Mouse (Mus musculus) layer of hippocampus, adult 2 months (tissue): ENCODE measurements at regions not wholly inside any gene's neighbourhood (a gene's known extent, or its start where the extent isn't known, plus 50 kb on each side); places are given as distances from the start of the nearest gene placed in this dataset.
"Not testable (repeated sequence)": the region's sequence is repeated elsewhere in the genome, so short reads cannot be mapped to it uniquely, and the experiment has no call there.

Source experiments
- DNase-seq, 2 experiments: peaks; one replicate each; pipeline ENCODE4 v3.0.0; 2022; ENCODE audit warnings: low spot score in 2 of 2
- H3K27ac ChIP-seq: fragments of 200-600 bp; 2 replicates; pipeline ENCODE4 v1.8.1; 2022
- H3K4me3 ChIP-seq: fragments of 200-600 bp; 2 replicates; pipeline ENCODE4 v1.8.1; 2022; ENCODE audit warnings: mild to moderate bottlenecking
- CTCF ChIP-seq: fragments of 200-600 bp; conservative IDR thresholded peaks from 2 replicates; pipeline ENCODE4 v1.8.1; 2022; ENCODE audit warnings: antibody characterized with exemption, mild to moderate bottlenecking, moderate library complexity

DNA sequence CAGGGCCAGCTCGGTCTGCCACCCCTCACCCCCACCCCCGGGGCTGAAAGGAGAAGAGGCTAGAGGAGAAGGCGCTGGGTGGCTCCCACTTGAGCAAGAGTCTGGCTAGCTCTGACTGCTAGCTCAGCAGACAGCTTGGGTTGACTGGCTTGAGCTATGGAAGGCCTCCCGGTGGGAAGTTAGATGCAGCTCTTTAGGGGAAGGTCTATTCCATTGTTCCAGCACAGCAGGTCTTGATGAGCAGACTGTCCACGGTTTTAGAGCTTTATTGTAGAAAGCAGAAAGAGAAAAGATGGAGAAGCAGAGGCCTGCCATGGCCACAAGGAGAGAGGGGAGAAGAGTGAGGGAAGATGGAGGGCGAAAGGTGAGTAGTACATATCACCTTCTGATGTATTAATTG lies 190.9 kb upstream of the Col8a1 start:
- TF ChIP-seq CTCF, result no peak
- Histone ChIP-seq H3K27ac (no peak overlapping the region), H3K4me3 (no peak overlapping the region)
- DNase-seq, result no peak

DNA sequence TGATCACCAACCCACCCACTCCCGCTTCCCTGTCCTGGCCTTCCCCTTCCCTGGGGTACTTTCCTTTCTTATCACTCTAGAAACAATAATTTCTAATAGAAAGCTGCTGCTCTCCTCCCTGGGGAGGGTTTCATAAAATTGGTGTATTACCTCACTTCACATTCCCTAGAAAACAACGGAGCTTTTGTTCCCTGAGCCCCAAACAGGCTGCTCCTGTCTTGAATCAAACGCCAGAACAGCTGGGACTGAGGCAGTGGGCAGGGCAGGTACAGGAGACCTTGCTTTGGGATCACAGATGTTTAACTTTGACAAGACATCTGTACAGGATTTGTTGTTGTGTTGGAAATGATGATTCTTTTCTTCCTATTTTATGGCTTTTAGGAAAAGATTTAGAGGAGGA lies 192.8 kb upstream of the Col8a1 start:
- Histone ChIP-seq H3K27ac (no peak overlapping the region), H3K4me3 (no peak overlapping the region)
- no peak for DNase-seq
- no peak for TF ChIP-seq CTCF

DNA sequence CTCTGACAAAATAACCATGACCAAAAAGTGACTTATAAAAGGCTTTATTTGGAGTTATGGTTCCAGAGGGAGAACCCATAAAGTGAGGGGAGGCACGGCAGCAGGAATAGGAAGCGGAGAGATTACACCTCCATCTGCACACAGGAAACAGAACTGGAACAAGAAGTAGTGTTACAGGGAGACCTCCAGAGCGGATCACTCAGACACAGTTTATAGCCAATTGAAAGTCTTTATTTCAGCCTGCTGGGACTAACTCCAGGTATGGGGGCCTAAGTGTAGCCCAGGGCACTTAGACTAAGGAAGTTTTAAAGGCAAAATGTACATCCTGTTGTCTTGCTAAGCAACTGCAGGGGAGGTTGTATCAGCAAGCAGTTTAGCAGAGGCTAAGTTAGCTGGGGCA lies 195.1 kb upstream of the Col8a1 start:
- no peak overlapping the region for H3K4me3 ChIP-seq
- TF ChIP-seq CTCF, result no peak
- no peak overlapping the region for H3K27ac ChIP-seq
- no peak for DNase-seq

- Histone ChIP-seq H3K27ac (no peak overlapping the region), H3K4me3 (no peak overlapping the region)
- TF ChIP-seq CTCF, result no peak
- no peak for DNase-seq
Measured at GRCm38 (mm10) chr16:57970956-57971355, 216.4 kb upstream of the Col8a1 start.

DNA sequence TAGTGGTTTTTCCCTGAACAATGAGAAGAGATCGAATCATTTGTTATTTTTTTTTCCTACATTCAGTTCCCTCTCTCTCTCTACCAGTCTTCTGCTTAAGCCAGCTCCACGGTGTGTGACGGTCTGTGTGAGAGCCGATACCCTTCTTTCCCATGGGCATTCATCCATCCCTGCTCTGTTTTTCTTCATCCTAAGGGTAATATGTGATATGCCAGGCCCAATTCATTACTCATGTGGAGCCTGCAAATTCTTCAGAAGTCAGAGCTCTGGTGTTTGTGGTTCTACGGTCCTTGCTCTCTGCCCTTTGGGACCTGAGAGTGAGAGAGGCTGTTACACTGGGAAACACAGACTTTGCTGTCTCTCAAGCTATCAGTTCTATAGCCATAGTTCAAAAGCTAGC lies 229.6 kb upstream of the Col8a1 start:
- no peak for DNase-seq
- TF ChIP-seq CTCF, result no peak
- Histone ChIP-seq H3K27ac (no peak overlapping the region), H3K4me3 (no peak overlapping the region)

- Histone ChIP-seq H3K27ac (no peak overlapping the region), H3K4me3 (no peak overlapping the region)
- DNase-seq, result peak; percentile 11 to 34
- TF ChIP-seq CTCF, result no peak
Measured at GRCm38 (mm10) chr16:58005740-58006139, 251.2 kb upstream of the Col8a1 start.

GRCm38 (mm10) chr16:58013557-58013956 lies 259.0 kb upstream of the Col8a1 start:
- no peak for DNase-seq
- no peak for TF ChIP-seq CTCF
- no peak overlapping the region for H3K27ac ChIP-seq
- no peak overlapping the region for H3K4me3 ChIP-seq

- H3K27ac ChIP-seq, result no peak overlapping the region
- no peak overlapping the region for H3K4me3 ChIP-seq
- no peak for TF ChIP-seq CTCF
- no peak for DNase-seq
Measured at GRCm38 (mm10) chr16:58027525-58027924, 273.0 kb upstream of the Col8a1 start.

GRCm38 (mm10) chr16:58028541-58028940 lies 274.0 kb upstream of the Col8a1 start:
- H3K27ac ChIP-seq, H3K4me3 ChIP-seq, DNase-seq: not testable (repeated sequence)

GRCm38 (mm10) chr16:58029674-58030073 lies 275.1 kb upstream of the Col8a1 start:
- Histone ChIP-seq H3K27ac (no peak overlapping the region), H3K4me3 (no peak overlapping the region)
- no peak for TF ChIP-seq CTCF
- DNase-seq, result no peak

DNA sequence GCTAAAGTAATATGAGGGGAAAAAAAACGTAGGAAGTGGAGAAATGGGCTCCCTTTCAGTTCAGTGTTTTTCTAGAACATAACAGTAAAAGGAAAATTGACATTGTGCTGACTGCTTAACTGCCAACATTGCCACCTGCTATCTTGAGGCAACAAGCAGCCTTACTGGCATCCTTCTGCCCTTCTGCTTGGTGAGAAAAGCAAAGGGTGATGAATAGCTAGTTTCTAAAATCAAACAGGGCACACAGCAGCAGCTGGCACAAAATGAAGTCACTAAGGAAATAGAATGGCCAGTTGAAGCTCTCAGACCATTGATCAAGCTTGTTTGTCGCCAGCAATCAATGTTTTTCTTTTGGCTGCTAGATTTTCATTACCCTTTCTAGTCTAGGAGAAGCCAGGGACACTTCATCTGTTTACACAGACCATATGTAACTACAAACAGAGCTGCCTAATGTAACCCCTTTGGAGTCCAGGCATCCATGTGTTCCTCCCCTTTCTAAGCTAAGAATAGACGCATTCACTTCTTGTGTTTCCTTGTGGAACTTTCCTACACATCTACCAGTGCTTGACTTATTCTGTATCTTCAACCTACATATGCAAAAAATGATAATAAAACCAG lies 314.2 kb upstream of the Col8a1 start:
- no peak for TF ChIP-seq CTCF
- no peak overlapping the region for H3K27ac ChIP-seq

DNA sequence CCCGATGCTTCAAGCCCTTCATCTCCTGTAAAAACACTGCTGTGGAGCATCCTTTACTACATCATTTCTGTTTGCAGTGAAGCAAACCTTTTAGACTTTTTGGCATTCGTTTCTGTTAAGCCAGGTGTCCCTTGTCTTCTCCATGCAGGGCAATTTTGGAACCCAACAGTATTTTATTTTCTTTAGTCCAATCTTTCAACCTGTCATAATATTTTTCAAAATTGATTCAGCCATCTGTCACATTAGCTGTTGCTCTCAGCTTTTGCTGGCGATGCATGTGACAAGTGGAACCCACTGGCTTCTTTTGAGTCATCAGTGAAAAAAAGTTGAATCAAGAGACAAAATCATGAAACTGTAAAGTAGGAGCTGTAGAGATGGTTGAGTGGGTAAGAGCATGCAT lies 317.9 kb upstream of the Col8a1 start:
- TF ChIP-seq CTCF, result no peak
- H3K4me3 ChIP-seq, result no peak overlapping the region
- no peak overlapping the region for H3K27ac ChIP-seq
- no peak for DNase-seq

More for the DNA sequence above, 314.2 kb upstream of the Col8a1 start:
- DNase-seq, result no peak
- H3K4me3 ChIP-seq, result no peak overlapping the region

DNA sequence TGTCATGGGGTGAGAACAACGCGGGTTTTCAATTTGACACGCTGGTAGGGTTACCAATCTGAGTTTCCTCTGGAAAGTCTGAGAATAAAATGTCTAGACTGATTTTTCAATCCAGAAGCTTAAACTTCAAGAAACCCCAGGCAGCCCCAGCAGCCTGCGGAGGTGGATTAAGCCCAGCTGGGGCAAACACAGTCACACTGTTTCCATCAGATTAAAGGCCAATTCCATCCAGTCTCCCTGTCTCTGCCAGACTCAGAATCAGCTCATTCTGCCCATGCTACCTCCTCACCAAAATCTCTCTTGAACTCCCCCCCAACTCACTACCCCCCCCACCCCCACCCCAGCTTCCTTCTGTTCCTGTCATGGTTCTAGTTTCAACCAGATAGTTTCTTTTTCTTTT lies 307.9 kb upstream of the Dcbld2 start:
- Histone ChIP-seq H3K4me3 (no peak overlapping the region), H3K27ac (no peak overlapping the region)
- no peak for TF ChIP-seq CTCF
- no peak for DNase-seq

- H3K4me3 ChIP-seq, result no peak overlapping the region
- H3K27ac ChIP-seq, result no peak overlapping the region
- no peak for DNase-seq
- TF ChIP-seq CTCF, result no peak
Measured at GRCm38 (mm10) chr16:58110452-58110851, 297.8 kb upstream of the Dcbld2 start.

DNA sequence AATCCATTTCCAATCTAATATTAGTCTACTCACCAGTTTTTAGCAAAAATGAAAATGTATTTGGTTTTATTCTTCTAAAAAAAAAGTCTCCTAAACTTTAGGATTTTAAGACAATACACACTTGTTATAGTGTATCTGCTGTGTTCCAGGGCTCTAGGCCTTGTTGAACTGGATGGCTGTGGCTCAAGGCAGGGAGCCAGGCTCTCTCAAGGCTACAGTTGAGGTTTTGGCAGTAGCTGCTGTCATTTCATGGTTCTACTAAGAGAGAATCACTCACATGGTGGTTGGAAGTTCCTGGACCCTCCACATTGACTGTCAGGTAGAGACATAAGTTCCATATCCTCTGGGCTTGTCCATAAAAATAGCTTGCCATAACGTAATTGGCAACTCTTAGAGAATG lies 282.2 kb upstream of the Dcbld2 start:
- Histone ChIP-seq H3K27ac (no peak overlapping the region), H3K4me3 (no peak overlapping the region)
- no peak for DNase-seq
- TF ChIP-seq CTCF, result no peak
